Mouse (Mus musculus): ENCODE data around the gene Olfr554. TPM values are rescaled to one million over a fixed set of nuclear protein-coding genes. Genes with fewer than 3 reads are reported as not detected.
A peak's percentile ranks its signal among the peaks of the same experiment; 100 is the strongest.
"Not testable (repeated sequence)": the region's sequence is repeated elsewhere in the genome, so short reads cannot be mapped to it uniquely, and the experiment has no call there.

The Olfr554 gene
- total and polyA plus RNA-seq, 3 experiments: not detected

DNA sequence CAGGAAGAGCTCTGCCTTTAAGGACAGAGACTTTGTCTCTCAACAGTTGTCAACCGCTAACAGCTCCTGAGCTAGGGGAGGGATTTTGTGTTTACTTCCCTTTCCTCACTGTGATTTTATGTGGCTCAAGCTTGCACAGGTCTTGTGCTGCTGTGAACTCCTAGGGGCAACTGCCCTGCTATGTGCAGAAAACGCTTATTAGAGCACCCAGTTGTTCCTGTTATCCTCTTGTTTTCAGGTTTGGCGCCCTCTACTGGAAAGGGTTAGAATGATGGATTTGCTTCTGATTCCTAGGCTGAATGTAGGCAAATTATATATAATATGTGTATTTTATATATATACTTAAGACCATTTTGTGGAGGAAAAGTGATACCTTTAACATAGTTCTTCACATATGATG lies 1.6 kb upstream of the Olfr554 start:
- no peaks in the 10 kb centered on the region for H3K79me2 ChIP-seq (replicated peaks; ENCODE audit: control insufficient read depth, insufficient read depth, low read length)
- no peaks in the 10 kb centered on the region for H3K27me3 ChIP-seq (ENCODE audit: control insufficient read depth, insufficient read depth, low read length)
- WGBS: 30% methylated on average over 3 of the region's 3 CpGs
- no peak overlapping the region for H3K27ac ChIP-seq
- no peak for DNase-seq
- H3K4me3 ChIP-seq: no peak overlapping the region
- H3K4me1 ChIP-seq (ENCODE audit: control insufficient read depth, insufficient read depth, low read length): no peaks in the 10 kb centered on the region; the same call in 1 of the 2 replicates
- no peaks in the 10 kb centered on the region for H3K36me3 ChIP-seq (ENCODE audit: control insufficient read depth, insufficient read depth, low read length)
- intact Hi-C loops (cut with DNase I): no loop called here
- H3K9ac ChIP-seq (ENCODE audit: low read depth, low read length): no peak overlapping the region
- no peak for TF ChIP-seq POLR2A (IDR thresholded peaks at IDR 0.05; ENCODE audit: insufficient read depth, low read depth, low read length)
- peak; percentile 76 for TF ChIP-seq CTCF (IDR thresholded peaks at IDR 0.05)

GRCm38 (mm10) chr7:102644945-102645344 lies 6.7 kb downstream of the Olfr554 start:
- H3K9ac ChIP-seq (ENCODE audit: low read depth, low read length); intact Hi-C loops (cut with DNase I); H3K79me2 ChIP-seq (replicated peaks; ENCODE audit: control insufficient read depth, insufficient read depth, low read length); H3K4me1 ChIP-seq (ENCODE audit: control insufficient read depth, insufficient read depth, low read length); H3K27me3 ChIP-seq (ENCODE audit: control insufficient read depth, insufficient read depth, low read length); H3K36me3 ChIP-seq (ENCODE audit: control insufficient read depth, insufficient read depth, low read length); H3K27ac ChIP-seq; H3K4me3 ChIP-seq: not testable (repeated sequence)
- 41% methylated on average over 4 of the region's 4 CpGs for WGBS
- DNase-seq: peak in 1 of 2 experiments; percentile 21

- 57% methylated on average over 1 of the region's 1 CpGs for WGBS
- no peak for DNase-seq
These were observed 20.3 kb downstream of the Olfr554 start, which contains the start of gene Olfr555 for GRCm38 (mm10) chr7:102658523-102658922. TSS of gene Olfr555 (plus strand) at chr7:102658823.

DNA sequence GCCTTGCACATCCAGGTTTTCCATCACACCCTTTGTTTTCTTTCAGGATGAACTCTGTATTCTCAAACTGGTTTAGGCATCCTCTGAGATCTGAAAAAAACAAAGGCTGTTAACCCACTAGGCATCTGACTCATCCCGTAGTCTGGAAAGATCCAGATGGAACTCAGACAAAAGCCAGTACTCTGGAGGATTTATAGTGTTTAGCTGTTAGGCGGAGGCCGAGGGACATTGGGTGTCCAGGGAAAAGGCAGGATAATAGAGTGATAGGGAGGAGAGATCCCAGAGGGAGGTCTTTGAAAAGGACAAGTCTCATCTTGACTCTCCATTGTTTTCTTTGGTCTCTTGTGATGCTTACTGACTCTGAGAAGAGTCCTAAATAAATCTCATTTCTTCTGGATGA lies 26.4 kb downstream of the Olfr554 start, which contains the start of gene Olfr556:
Olfr556 (plus strand) TSS at position 301 of the 400 bp plus-strand sequence.
- DNase-seq: no peak
- H3K27ac ChIP-seq: no peak within 1 kb of the TSS
- no peaks in the 10 kb centered on the region; the same call in 1 of the 2 replicates for H3K4me1 ChIP-seq (ENCODE audit: control insufficient read depth, insufficient read depth, low read length)
- H3K27me3 ChIP-seq (ENCODE audit: control insufficient read depth, insufficient read depth, low read length): no peaks in the 10 kb centered on the region
- H3K9ac ChIP-seq (ENCODE audit: low read depth, low read length): no peak within 1 kb of the TSS
- TF ChIP-seq CTCF (IDR thresholded peaks at IDR 0.05): no peak
- no peak for TF ChIP-seq EP300 (IDR thresholded peaks at IDR 0.05; ENCODE audit: insufficient read depth, low read depth, low read length)
- TF ChIP-seq POLR2A (IDR thresholded peaks at IDR 0.05; ENCODE audit: insufficient read depth, low read depth, low read length): no peak
- H3K36me3 ChIP-seq (ENCODE audit: control insufficient read depth, insufficient read depth, low read length): no peaks in the 10 kb centered on the region
- no peak within 1 kb of the TSS for H3K4me3 ChIP-seq
- intact Hi-C loops (cut with DNase I): loop anchor here (10.0 kb wide), 1 partner anchor 90 kb away; the partner anchor contains the start of genes Olfr560 and Olfr78
- WGBS: 36% methylated on average over 3 of the region's 3 CpGs
- no peaks in the 10 kb centered on the region for H3K79me2 ChIP-seq (replicated peaks; ENCODE audit: control insufficient read depth, insufficient read depth, low read length)

More at GRCm38 (mm10) chr7:102658523-102658922, 20.3 kb downstream of the Olfr554 start, which contains the start of gene Olfr555:
- H3K4me1 ChIP-seq (ENCODE audit: control insufficient read depth, insufficient read depth, low read length): no peaks in the 10 kb centered on the region
- H3K4me3 ChIP-seq: no peak within 1 kb of the TSS
- no peak for TF ChIP-seq POLR2A (IDR thresholded peaks at IDR 0.05; ENCODE audit: insufficient read depth, low read depth, low read length)
- no peak for TF ChIP-seq CTCF (IDR thresholded peaks at IDR 0.05)
- TF ChIP-seq EP300 (IDR thresholded peaks at IDR 0.05; ENCODE audit: insufficient read depth, low read depth, low read length): no peak
- no peaks in the 10 kb centered on the region for H3K36me3 ChIP-seq (ENCODE audit: control insufficient read depth, insufficient read depth, low read length)
- intact Hi-C loops (cut with DNase I): no loop called here
- H3K79me2 ChIP-seq (replicated peaks; ENCODE audit: control insufficient read depth, insufficient read depth, low read length): no peaks in the 10 kb centered on the region
- no peak within 1 kb of the TSS for H3K9ac ChIP-seq (ENCODE audit: low read depth, low read length)
- no peak within 1 kb of the TSS for H3K27ac ChIP-seq
- no peaks in the 10 kb centered on the region for H3K27me3 ChIP-seq (ENCODE audit: control insufficient read depth, insufficient read depth, low read length)

GRCm38 (mm10) chr7:102665378-102665777 lies 27.1 kb downstream of the Olfr554 start:
- intact Hi-C loops (cut with DNase I): loop anchor here (10.0 kb wide), 1 partner anchor 89 kb away; the partner anchor contains the start of genes Olfr560 and Olfr78
- no peak for DNase-seq

GRCm38 (mm10) chr7:102676225-102676624 lies 38.0 kb downstream of the Olfr554 start:
- no peak overlapping the region for H3K27ac ChIP-seq
- 84% methylated on average over 2 of the region's 2 CpGs for WGBS
- no peak for DNase-seq
- no peak overlapping the region for H3K4me3 ChIP-seq
- H3K36me3 ChIP-seq (ENCODE audit: control insufficient read depth, insufficient read depth, low read length): peaks cover 3% of the 10 kb centered on the region
- H3K4me1 ChIP-seq (ENCODE audit: control insufficient read depth, insufficient read depth, low read length): no peaks in the 10 kb centered on the region
- no peaks in the 10 kb centered on the region for H3K27me3 ChIP-seq (ENCODE audit: control insufficient read depth, insufficient read depth, low read length)
- intact Hi-C loops (cut with DNase I): no loop called here
- TF ChIP-seq POLR2A (IDR thresholded peaks at IDR 0.05; ENCODE audit: insufficient read depth, low read depth, low read length) (no peak), CTCF (IDR thresholded peaks at IDR 0.05) (no peak)
- H3K9ac ChIP-seq (ENCODE audit: low read depth, low read length): no peak overlapping the region
- H3K79me2 ChIP-seq (replicated peaks; ENCODE audit: control insufficient read depth, insufficient read depth, low read length): no peaks in the 10 kb centered on the region

More at GRCm38 (mm10) chr7:102665378-102665777, 27.1 kb downstream of the Olfr554 start:
- Histone ChIP-seq H3K4me1 (ENCODE audit: control insufficient read depth, insufficient read depth, low read length) (no peaks in the 10 kb centered on the region; the same call in 1 of the 2 replicates), H3K9ac (ENCODE audit: low read depth, low read length) (no peak overlapping the region), H3K27ac (no peak overlapping the region), H3K27me3 (ENCODE audit: control insufficient read depth, insufficient read depth, low read length) (no peaks in the 10 kb centered on the region), H3K4me3 (no peak overlapping the region), H3K36me3 (ENCODE audit: control insufficient read depth, insufficient read depth, low read length) (no peaks in the 10 kb centered on the region), H3K79me2 (replicated peaks; ENCODE audit: control insufficient read depth, insufficient read depth, low read length) (no peaks in the 10 kb centered on the region)
- TF ChIP-seq EP300 (IDR thresholded peaks at IDR 0.05; ENCODE audit: insufficient read depth, low read depth, low read length): no peak
- no peak for TF ChIP-seq POLR2A (IDR thresholded peaks at IDR 0.05; ENCODE audit: insufficient read depth, low read depth, low read length)
- peak; percentile 77 for TF ChIP-seq CTCF (IDR thresholded peaks at IDR 0.05)
- 34% methylated on average over 2 of the region's 2 CpGs for WGBS
